Mouse (Mus musculus): Measurements from ENCODE around the gene Ubxn6. TPM values are rescaled to one million over a fixed set of nuclear protein-coding genes. Genes with fewer than 3 reads are reported as not detected.
"Not testable (repeated sequence)": the region's sequence is repeated elsewhere in the genome, so short reads cannot be mapped to it uniquely, and the experiment has no call there.

Gene Ubxn6
- total RNA-seq (2021), result 10 to 100 TPM; 47.7 to 50.9 TPM
- long read RNA-seq, experiment 1, transcript Ubxn6-201 (11 exons, 2,949 nt), result major isoform, 56 of 66 reads
- long read RNA-seq, experiment 1, partial matches to known transcripts, result 5 of 66 reads
- long read RNA-seq, experiment 1, other reads (novel, unspliced or antisense), result 4 of 66 reads
- long read RNA-seq, experiment 2, transcript Ubxn6-201 (11 exons, 2,949 nt), result major isoform, 87 of 100 reads
- long read RNA-seq, experiment 2, partial matches to known transcripts, result 8 of 100 reads
- long read RNA-seq, experiment 2, other reads (novel, unspliced or antisense), result 5 of 100 reads

DNA sequence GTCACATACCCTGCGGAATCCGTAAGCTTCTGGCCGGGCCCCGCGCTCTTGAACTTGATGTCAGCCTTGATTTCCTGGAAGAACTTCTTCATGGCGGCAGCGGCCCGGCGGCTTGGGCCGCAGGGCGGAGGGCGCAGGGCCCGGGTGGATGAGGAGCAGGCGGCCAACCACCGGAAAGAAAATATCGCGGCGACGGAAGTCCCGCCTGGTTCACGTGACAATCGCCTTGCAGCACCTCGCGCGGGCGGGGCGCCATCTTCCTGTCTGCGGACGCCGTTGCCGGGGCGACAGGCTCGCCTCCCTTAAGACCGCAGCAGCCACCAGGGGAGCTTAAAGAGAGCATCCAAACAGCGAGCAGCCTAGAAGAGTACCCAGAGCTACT lies at the start of gene Ubxn6:
Gene Ubxn6 (minus strand): TSS at position 202 of the 382 bp plus-strand sequence.
- DNase-seq, result peak; percentile 92 to 98
- intact Hi-C loops (cut with DNase I), result loop anchor here (5.0 kb wide), 1 partner anchor 38 kb away; the partner anchor contains the start of gene Sh3gl1

- no peak for DNase-seq
- intact Hi-C loops (cut with DNase I), result no loop called here
These were observed 49.0 kb upstream of the Ubxn6 start for GRCm38 (mm10) chr17:56123681-56124340.

DNA sequence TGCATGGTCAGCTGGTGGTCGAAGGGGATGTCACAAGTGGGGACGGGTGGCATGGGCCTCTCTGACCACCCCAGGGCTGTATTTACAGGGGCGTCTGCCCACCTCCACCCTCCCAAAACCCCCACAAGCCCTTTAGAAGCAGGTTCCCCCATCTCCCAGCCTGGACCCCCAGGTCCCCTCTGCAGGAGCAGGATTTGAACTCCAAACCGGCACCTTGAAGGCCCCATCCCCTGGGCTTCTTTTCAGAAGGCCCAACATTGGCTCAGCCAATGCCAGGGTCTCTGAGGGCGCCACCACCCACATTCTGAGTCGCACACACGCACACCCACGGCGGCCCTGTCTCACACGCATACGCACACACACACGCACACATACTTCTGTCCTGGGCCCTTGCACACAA lies 48.3 kb upstream of the Ubxn6 start:
- DNase-seq, result no peak
- intact Hi-C loops (cut with DNase I), result no loop called here

DNA sequence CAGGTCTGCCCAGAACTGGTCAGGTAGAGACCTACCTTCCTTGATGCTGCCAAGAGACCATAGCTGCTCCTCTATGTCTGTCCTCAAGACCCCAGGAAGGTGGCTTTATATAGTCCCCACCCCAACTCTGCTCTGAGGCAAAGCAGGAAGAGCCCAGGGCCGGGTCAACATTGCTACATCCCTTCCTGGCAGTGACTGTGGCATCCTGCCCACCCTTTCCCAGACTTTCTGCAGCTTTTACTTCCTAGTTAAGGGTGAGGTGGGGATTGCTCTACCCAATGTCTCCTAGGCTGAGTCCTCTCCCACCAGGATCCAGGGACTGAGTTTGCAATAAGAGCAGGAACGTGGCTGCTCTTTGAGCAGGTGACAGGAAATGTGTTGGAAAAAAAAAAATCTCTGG lies 47.0 kb upstream of the Ubxn6 start, which contains the start of gene Lrg1:
Gene Lrg1 (minus strand): TSS at position 176 of the 400 bp plus-strand sequence.
- no peak for DNase-seq
- intact Hi-C loops (cut with DNase I), result no loop called here

DNA sequence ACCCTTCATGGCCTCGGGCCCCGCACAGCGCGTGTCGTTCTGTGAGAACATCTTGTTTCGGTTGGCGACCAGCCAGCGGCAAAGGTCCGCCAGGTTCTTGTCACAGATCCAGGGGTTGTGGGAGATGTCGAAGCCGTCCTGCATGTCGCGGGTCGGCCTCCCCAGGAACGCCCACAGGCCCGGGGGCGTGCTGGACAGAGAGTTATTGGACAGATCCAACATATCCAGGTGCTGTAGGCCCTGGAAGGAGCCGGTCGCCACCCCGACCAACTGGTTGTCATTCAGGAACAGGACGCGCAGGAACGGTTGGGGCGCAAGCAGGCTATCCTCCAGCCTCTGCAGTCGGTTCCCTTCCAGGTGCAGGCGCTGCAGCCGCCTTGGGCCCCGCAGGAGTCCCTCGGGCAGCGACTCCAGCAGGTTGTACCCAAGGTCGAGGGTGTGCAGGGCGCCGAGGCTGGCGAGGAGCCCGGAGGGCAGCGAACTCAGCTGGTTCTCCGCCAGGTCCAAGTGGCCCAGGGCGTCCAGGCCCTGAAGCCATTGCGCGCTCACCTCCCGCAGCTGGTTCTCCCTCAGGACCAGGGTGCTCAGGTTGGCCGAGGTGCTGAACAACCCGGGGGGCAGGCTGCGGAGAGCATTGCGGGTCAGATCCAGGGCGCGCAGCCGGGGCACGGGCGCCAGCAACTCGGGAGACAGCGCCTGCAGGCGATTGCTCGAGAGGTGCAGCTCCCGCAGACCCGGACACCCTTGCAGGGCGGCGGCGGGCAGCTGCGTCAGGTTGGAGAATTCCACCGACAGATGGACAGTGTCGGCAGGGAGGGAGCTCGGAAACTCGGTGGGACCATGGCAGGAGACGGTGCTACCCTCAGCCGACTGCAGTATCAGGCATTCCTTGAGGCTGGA lies 45.4 kb upstream of the Ubxn6 start:
- peak; percentile 53 to 74 for DNase-seq
- intact Hi-C loops (cut with DNase I), result no loop called here

DNA sequence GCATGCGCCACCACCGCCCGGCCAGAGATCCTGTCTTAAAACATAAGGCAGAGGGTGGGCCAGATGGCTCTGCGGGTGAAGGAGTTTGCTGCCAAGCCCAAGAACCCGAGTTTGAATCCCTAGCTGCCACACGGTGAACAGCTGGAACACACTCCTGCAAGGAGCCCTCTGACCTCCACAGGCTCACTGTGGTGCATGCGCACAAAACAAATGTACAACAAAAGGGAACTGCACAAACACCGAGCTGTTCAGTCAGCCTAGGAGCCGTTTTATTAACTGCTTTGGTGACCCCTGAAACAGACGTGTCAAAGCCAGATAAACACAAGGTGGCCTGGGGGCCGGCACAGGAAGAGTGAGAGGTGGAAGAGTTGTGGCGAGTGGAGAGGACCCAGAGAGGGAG lies 44.6 kb upstream of the Ubxn6 start:
- intact Hi-C loops (cut with DNase I), result no loop called here
- no peak for DNase-seq

GRCm38 (mm10) chr17:56117251-56117710 lies 42.5 kb upstream of the Ubxn6 start, which contains the start of gene Plin5:
Gene Plin5, minus strand, starts transcription at chr17:56117596.
- peak in 1 of 2 experiments; percentile 59 for DNase-seq
- intact Hi-C loops (cut with DNase I), result no loop called here

DNA sequence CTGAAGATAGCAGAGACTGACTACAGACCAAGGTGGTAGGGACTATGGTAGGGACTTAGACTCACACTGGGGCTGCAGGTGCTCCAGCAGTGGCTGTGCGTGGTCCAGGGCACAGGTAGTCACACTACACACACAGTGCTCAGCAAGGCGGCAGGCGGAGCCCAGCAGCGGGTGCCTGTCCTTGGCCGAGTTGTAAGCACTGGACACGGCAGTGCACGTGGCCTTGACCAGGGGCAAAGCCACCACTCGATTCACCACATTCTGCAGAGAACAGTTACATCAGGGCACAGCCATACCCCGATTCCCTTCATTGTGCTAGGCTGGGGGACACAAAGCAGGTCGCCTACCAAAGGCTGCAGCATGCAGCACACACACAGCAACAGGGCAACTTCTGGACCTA lies 41.4 kb upstream of the Ubxn6 start:
- intact Hi-C loops (cut with DNase I), result no loop called here
- no peak for DNase-seq

DNA sequence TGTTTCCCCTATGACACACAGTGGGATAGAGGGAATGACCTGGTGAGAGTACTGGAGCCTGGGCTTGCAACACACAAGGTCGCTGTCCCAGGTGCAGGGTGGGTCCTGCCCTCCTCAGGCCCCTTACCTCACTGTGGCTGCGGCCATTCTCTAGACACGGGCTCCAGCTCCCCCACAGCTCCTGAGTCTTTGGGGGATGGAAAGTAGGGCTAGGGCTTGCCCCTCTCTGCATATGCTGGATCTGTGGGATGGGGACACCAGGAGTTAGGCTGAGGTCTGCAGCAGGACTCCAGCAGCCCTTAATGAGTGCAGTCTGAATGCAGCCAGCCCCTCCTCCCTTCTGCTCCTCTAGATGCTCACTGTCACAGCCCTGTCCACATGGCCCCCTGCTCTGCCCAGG lies 37.9 kb upstream of the Ubxn6 start:
- intact Hi-C loops (cut with DNase I), result no loop called here
- DNase-seq, result no peak

- intact Hi-C loops (cut with DNase I), result no loop called here
- DNase-seq, result no peak
These were observed 37.0 kb upstream of the Ubxn6 start for GRCm38 (mm10) chr17:56111864-56112263.

DNA sequence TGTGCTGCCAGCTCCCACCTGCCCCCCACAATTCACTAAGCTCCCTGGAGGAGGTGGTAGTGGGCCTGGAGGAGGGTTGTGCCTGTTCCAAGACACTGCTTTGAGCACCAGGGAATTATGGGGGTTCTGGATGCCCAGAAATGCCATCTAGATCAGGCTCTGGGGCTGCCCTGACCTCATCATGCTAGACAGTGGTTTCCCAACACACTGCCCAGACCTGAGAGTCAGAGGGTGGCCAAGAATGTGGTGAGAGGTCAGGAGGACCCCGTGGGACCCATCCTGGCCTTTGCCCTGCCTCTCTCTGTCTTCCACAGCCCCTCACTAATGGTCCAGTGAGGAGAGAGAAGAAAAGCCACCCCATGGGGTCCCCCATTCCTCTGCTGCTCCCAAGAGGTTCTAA lies 36.2 kb upstream of the Ubxn6 start:
- intact Hi-C loops (cut with DNase I), result no loop called here
- DNase-seq, result no peak

DNA sequence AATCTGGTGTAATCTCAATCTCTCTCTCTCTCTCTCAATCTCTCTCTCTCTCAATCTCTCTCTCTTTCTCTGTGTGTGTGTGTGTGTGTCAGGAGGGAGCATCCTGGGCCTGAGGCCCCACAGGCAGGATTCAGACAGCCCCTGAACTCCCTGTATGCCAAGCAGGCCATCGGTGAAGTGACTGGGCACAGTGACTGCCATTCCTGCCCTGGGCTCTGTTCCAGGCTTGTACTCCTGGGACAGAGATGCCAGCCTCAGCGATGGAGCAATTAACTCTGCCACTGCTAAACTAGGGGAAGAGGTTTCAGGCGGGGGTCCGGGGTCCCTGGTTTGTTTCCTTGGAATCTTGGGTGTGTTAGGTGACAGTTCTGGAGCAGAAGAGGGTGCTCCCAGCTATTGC lies 35.7 kb upstream of the Ubxn6 start:
- intact Hi-C loops (cut with DNase I), result no loop called here
- peak in 1 of 2 experiments; percentile 56 for DNase-seq

GRCm38 (mm10) chr17:56109219-56110051 lies 34.6 kb upstream of the Ubxn6 start, which contains the start of gene Plin4:
Gene Plin4, minus strand, starts transcription at chr17:56109803.
- DNase-seq, result peak; percentile 45 to 74
- intact Hi-C loops (cut with DNase I), result no loop called here

GRCm38 (mm10) chr17:56108334-56109044 lies 33.7 kb upstream of the Ubxn6 start:
- peak; percentile 79 to 83 for DNase-seq
- intact Hi-C loops (cut with DNase I), result no loop called here

GRCm38 (mm10) chr17:56107736-56108135 lies 32.9 kb upstream of the Ubxn6 start:
- DNase-seq, result no peak
- intact Hi-C loops (cut with DNase I), result no loop called here

- intact Hi-C loops (cut with DNase I), result no loop called here
- no peak for DNase-seq
These were observed 32.2 kb upstream of the Ubxn6 start for GRCm38 (mm10) chr17:56106981-56107380.

DNA sequence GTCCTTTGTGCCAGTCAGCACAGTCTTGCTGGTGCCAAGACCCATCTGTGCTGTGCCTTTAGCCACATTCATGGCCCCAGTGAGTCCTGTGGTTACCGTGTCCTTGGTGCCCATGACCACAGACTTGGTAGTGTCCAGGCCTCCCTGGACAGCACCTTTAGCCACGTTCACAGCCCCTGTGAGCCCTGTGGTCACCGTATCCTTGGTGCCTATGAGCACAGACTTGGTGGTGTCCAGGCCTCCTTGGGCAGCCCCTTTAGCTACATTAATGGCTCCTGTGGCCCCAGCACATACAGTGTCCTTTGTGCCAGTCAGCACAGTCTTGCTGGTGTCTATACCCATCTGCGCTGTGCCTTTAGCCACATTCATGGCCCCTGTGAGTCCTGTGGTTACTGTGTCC lies 31.6 kb upstream of the Ubxn6 start:
- intact Hi-C loops (cut with DNase I); DNase-seq: not testable (repeated sequence)

- DNase-seq; intact Hi-C loops (cut with DNase I): not testable (repeated sequence)
These were observed 30.0 kb upstream of the Ubxn6 start for GRCm38 (mm10) chr17:56104821-56105220.

All from gastrocnemius, postnatal 36 days (tissue).